Mouse (Mus musculus): Measurements from ENCODE around the gene Tcirg1.

The Tcirg1 gene

DNA sequence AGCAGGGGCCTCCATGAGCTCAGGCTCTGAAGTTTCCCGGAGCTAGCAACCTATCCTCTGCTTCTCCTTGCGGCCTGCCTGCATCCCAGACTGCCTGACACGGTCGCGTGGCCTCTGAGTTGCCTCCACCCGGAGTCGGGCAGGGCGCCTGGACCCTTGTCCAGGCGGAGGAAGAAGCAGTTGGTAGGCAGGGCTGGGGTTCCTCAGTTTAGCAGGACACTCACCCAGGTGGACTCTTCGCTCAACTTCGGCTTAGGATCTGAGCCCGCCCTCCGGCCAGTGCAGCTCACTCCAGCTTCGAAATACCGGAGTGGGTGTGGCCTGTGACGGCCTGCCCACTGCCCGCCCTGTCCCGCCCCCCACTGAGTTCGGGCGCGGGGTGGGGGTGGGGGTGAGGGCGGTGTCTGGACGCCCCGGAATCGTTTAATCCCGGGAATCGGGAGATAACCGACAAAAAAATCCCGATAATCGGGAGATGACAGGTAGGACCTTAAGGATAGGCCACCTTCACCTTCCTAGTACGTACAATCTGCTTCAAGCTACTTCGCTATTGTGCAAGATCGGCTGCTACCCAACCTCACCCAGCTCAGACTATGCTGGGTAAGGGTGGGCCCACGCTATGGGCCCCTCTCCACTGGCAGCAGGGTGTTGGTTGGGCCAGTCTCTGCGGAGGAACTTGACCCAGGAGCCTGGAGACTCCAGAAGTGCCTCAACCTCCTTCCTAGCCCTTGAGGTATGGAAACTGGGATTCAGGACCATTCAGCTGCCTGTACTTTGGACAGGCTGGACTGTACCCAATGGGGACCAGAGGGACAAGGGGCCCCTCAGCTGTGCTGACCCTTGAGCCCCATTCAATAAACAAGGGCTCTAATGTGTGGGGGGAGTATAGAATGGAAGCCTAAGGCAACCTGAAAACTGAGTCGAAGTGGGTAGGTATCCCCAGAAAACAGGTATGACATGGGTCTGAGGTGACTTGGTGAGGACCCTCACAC lies at the start of gene Tcirg1:
Tcirg1 (minus strand) TSS at position 339 of the 992 bp plus-strand sequence.
- DNase-seq (ENCODE audit: low spot score): peak; percentile 73

GRCm38 (mm10) chr19:3955804-3956203 lies 48.9 kb upstream of the Tcirg1 start:
- DNase-seq (ENCODE audit: low spot score): no peak

DNA sequence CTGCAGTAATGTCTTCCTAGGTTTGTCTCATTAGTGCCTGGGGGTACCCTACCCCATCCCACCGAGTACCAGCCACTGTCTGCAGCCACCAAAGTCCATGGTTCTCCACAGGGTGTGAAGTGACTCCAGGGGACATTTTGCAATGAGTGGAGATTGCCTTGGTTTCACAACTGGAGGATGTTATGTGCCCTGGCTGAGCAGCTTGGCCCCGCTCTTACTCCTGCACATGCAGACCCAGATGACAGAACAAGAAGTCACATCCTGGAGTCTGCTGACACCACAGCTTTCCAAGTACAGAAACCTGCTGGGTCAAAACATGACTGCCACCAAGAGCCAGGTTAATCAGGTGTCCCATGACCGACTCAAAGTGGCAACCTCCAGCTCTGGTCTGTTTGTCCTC lies 48.1 kb upstream of the Tcirg1 start:
- DNase-seq (ENCODE audit: low spot score): no peak

GRCm38 (mm10) chr19:3952099-3952498 lies 45.2 kb upstream of the Tcirg1 start:
- DNase-seq (ENCODE audit: low spot score): no peak

DNA sequence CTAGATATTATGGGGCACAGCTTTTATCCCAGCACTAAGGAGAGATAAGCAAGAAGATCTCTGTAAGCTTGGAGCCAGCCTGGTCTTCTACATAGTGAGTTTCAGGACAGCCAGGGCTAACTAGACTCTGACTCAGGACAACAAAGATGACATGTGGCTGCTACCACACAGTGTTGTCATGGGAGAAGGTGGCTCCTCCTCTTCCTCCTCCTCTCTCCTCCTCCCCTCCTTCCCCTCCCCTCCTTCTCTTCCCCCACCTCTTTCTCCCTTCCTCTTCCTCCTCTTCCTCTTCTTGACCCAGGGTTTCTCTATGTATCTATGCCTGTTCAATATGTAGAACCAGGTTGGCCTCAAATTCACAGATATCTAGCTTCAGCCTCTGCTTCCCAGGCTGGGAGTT lies 44.5 kb upstream of the Tcirg1 start:
- DNase-seq (ENCODE audit: low spot score): no peak

- DNase-seq (ENCODE audit: low spot score): no peak
Observed at GRCm38 (mm10) chr19:3950331-3950730, 43.4 kb upstream of the Tcirg1 start.

DNA sequence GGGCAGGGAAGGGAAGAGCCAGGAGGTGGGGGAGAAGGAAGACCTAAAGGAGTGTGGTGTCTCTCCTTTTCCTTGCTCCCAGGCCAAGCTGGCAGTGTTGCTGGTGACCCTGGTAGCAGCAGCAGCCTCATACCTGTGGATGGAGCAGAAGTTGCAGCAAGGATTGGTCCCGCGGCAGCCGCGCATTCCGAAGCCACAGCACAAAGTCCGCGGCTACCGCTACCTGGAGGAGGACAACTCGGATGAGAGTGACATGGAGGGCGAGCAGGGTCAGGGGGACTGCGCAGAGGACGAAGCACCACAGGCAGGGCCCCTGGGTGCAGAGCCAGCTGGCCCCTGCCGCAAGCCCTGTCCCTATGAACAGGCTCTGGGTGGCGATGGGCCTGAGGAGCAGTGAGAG lies 41.6 kb upstream of the Tcirg1 start:
- no peak for DNase-seq (ENCODE audit: low spot score)

- no peak for DNase-seq (ENCODE audit: low spot score)
Observed at GRCm38 (mm10) chr19:3947813-3948212, 40.9 kb upstream of the Tcirg1 start.

DNA sequence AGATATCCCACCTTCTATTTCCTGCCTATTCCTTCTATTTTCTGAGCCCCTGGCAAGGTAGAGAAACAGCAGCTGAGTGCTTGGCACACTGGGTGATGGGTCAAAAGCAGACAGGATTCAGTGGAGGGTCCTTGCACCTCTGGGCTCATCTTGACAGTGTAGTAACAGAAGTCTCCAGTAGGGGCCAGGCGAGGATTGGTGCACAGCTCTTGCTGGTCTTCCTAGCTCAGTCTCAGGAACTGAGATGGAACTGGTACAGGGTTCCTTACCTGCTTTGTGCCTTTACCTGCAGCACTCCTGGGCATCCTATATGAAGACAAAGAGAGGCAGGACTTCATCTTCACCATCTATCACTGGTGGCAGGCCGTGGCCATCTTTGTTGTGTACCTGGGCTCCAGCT lies 39.8 kb upstream of the Tcirg1 start:
- no peak for DNase-seq (ENCODE audit: low spot score)

DNA sequence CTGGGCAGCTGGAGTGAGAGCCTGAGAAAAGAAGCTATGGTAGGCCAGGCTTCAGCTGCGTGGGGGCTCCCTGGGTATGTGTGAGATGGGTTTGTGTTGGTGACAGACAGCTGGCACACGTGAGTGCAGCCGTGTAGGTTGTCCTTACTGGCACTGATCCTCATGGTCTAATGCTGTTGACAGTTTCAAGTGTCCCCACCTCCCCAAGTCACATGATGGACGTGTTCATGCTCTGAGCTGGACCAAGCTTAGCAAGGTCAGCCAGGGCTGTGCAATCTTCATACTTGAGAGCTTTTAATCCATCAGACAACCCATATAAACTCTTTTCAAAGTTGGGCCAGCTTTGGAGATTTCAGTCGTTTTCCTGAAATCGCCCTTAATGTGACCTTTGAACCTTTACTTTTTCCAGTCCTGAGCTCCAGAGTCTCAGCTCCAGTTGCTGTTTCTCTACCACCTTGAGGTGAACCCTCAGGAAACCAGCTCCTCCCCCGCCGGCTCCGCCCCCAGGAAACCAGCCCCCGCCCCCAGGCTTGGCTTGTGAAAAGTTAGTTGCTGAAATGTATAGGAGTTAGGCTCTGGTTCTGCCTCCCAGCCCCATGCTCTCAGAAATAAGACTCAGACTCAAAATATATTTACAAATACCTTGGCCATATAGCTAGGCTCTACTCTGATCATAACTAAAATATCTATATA lies 39.1 kb upstream of the Tcirg1 start:
- DNase-seq (ENCODE audit: low spot score): no peak

DNA sequence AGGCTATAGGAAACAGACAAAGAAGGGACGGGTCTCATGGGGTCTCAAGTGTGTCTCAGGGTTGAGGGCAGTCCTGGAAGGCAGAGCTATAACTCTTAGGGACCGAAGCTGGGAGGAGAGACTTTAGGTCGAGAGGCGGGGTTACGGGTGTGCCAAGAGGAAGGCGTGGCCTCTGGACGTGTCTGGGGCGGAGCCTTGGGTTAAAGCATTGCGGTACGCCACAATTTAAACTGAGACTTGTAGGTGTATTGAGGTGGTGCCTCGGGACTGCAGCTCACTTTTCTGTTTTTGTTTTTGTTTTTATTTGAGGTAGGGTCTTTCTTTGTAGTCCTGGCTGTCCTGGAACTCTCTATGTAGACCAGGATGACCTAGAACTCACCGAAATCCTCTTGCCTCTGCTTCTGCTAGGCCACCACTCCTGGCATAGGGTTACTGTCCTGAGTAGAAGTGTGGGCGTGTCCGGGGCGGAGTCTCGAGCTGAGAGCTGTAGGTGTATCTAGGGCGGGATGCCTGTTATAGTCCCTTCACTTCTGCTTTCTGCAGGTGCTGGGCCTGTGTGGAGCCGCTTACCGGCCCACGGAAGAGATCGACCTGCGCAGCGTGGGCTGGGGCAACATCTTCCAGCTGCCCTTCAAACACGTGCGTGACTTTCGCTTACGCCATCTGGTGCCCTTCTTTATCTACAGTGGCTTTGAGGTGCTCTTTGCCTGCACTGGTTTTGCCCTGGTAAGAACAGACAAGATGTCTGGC lies 36.2 kb upstream of the Tcirg1 start:
- DNase-seq (ENCODE audit: low spot score): no peak

- no peak for DNase-seq (ENCODE audit: low spot score)
Observed at GRCm38 (mm10) chr19:3942315-3942714, 35.4 kb upstream of the Tcirg1 start.

DNA sequence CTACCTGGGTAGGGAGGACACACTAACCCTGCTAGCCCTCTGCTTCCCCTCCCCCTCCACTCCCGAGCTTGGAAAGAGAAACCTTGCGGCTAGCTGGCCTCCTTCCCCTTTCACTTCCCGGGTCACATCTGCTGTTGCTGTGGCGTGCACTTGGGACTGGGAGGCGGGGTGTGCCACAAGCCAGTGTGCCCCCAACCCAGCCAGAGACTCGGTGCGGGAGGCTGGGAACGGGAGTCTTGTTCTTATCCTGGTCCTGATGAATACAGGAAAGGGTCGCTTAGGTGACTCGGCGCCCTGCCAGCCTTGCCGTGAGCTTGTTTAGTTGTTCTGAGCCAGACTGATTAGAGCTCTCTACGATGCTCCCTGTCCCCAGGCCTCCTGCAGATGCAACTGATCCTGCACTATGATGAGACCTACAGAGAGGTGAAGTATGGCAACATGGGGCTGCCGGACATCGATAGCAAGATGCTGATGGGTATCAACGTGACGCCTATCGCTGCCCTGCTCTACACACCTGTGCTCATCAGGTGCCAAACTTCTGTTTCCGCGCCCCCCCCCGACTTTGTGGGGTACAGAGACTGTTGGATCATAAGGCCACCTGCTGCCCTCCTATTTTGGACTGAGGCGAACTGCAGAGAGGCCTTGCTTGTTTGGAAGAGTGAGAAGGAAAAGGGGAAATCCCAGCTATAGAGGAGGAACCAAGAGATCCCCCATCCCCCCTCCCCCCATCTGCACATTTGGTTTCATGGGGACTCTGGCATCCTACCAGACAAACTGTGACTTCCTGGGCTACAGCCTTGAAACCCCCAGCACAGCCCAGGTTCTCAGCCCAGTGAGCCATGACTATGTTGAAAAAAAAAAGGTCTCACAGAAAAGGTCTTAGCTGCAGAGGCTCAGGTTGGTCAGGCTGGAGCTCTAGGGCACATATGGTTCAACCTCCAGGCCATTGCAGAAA lies 29.2 kb upstream of the Tcirg1 start:
- no peak for DNase-seq (ENCODE audit: low spot score)

DNA sequence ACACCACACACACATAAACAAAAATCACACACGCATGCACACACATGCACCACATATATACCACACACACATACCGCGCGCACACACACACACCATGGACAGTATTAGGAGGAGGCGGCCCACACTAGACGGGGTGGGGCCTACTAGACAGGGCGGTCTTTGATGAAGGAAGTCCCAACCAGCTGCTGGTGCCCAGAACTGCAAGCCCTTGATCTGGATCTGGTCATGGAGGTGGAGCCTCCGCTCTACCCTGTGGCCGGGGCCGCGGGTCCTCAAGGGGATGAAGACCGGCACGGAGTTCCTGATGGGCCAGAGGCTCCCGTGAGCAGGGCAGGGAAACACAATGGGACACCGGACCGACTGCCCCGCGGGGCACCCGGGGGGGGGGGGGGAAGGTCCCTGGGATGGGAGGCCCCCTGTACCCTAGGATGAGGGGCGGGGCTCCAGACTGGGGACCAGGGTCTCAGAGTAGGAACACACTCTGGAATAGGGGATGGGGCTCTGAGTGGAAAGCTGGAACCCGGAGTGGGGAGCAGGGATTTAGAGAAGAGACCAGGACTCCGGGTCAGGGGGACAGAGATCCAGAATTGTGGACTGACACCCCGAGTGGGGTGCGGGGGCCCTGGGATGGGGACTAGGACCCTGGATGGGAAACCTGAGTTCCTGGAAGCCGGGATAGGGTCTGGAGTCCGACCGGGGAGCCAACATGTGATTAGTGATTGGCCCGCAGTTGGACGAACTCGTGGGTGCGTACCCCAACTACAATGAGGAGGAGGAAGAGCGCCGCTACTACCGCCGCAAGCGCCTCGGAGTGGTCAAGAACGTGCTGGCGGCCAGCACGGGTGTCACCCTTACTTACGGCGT lies 28.3 kb upstream of the Tcirg1 start, which contains the start of gene Unc93b1:
Unc93b1 (plus strand) TSS at position 155 of the 864 bp plus-strand sequence.
- DNase-seq (ENCODE audit: low spot score): no peak

DNA sequence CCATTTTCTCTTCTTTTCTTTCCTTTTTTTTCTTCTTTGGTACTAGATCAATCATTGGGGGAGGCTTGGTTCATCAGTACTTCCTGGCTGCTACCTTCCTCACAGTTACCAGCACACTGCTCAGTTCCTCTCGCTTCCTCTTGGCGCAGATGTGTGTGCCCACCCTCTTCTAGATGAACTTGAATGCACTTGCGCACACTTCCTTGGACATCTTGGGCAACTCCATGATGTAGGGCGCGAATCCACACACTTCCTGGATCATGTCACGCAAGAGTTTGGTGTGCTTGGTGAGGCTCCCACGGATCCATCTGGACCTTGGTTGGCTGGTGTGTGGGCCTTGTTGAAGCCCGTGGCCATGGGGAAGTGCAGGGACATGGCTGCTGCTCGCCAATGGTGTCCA lies 24.8 kb upstream of the Tcirg1 start:
- DNase-seq (ENCODE audit: low spot score): no peak

GRCm38 (mm10) chr19:3930262-3931057 lies 23.5 kb upstream of the Tcirg1 start:
- no peak for DNase-seq (ENCODE audit: low spot score)

GRCm38 (mm10) chr19:3929211-3929941 lies 22.4 kb upstream of the Tcirg1 start, which contains the start of gene Aldh3b1:
Gene Aldh3b1 (minus strand): TSS chr19:3929808.
- peak; percentile 74 for DNase-seq (ENCODE audit: low spot score)

GRCm38 (mm10) chr19:3928779-3929178 lies 21.8 kb upstream of the Tcirg1 start:
- DNase-seq (ENCODE audit: low spot score): no peak

DNA sequence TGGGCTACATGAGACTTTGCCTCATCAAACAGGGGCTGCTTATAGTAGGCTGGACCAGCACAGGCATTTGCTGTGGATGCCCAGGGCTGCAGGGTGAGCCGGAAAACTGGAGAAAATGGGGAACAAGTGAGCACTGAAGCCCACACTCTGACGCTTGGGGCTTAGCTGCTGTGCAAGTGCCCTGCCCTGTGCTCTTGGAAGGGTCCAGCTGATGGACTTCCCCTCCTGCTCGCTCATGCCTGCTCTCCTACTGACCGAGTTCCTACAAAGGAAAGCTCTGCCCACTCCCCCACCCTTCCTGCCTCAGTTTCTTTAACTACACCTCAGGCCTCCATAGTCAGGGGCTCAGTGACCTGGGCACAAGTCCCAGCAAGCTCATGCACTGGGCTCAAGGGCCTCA lies 21.1 kb upstream of the Tcirg1 start:
- DNase-seq (ENCODE audit: low spot score): no peak
